Mouse (Mus musculus): ENCODE measurements at regions not wholly inside any gene's neighbourhood (a gene's known extent, or its start where the extent isn't known, plus 50 kb on each side); places are given as distances from the start of the nearest gene placed in this dataset.
A peak's percentile ranks its signal among the peaks of the same experiment; 100 is the strongest.

DNA sequence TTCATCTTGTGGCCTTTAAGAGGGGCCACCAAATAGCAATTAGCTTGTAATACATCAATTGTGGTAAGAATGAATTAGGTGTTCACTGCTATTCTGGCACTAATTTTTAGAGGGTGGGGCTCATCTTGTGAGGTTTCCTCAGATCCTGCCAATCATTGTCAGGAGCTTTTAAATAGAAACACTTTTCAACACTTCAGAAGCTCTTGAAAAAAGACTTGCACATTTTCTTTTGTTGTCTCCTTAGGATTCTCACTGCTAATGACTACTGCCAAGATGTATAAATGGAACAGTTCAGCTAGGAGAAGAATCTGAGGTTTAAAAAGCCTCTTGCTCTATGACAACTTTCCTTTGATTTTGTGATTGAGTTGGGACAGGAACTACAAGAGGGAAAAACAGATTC, 572.4 kb downstream of the Cetn3 start:
- DNase-seq (ENCODE audit: extremely low spot score in 1 of 2, low spot score in 2 of 2): no peak
- intact Hi-C loops (cut with DNase I): no loop called here

DNA sequence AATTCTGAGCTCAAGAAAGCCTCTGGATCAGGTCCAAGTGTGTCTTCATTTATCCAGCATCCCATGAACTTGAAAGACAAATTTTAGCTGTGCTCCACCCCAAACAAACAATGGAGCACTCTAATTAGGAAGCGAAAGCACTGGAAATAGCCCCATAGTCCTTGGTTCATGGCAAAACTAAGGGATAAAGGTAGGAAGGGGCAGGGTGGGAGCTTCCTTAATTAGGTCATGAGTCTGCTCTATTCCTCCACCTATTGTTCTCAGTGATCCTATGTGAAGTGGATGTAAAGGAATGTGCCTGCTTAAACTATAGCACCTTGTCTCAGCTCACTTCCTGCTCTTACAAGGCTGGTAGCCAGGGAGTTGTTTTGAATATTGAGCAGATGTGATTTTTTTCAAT, 576.6 kb downstream of the Cetn3 start:
- intact Hi-C loops (cut with DNase I): no loop called here
- DNase-seq (ENCODE audit: extremely low spot score in 1 of 2, low spot score in 2 of 2): no peak

DNA sequence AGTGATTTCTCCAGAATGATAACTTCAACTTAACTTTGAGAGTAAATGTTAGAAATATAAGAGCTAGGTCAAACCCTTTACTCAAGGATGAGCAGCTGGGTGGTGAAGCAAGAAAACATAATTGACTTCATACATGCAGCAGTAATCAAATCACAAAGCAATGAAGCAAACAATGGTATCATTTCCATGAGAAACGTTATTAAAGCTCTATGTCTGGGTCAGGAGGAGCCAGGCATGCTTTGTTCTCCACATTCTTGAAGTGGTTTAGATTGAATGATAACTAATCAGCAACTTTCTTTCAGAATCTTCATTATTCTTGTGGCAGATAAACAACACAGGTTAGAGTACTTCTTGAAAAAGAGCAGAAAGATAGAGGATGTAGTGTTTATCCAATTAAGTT, 577.8 kb downstream of the Cetn3 start:
- intact Hi-C loops (cut with DNase I): no loop called here
- no peak for DNase-seq (ENCODE audit: extremely low spot score in 1 of 2, low spot score in 2 of 2)

DNA sequence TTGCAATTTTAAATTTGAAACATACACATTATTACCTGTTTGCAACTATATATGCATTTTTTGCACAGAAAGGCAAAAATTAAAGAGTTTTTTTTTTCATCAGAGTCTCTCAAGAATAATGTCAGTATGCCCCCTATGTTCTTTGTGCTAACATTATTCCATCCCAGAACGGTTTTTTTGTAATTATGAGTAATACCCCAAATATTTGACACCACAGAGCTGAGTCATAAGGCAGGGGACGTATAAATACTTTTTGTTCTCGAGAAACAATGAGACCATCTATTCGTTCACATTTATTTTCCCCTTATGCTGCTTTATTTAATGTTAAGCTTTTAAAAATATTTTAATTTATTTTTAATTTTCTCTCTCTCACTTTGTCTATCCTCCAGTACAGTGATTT, 578.5 kb downstream of the Cetn3 start:
- intact Hi-C loops (cut with DNase I): no loop called here
- no peak for DNase-seq (ENCODE audit: extremely low spot score in 1 of 2, low spot score in 2 of 2)

DNA sequence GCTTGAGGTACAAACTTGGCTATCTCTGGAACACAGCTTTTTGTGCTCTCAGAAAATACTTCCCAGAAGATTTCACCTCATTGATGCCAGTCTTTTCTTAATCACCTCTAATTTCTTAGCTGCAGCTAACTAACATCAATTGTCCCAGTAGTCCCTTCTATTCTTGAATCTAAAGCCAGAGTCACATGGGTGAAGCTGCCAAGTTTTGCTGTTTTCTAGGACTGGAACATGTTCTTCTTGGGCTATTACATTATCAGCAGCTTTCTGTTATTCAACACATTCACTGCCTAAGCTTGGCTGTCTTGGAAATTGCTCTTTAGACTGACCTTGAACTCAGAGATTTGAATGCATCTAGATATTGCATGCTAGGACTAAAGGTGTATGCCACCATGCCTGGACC, 583.9 kb downstream of the Cetn3 start:
- intact Hi-C loops (cut with DNase I): no loop called here
- DNase-seq (ENCODE audit: extremely low spot score in 1 of 2, low spot score in 2 of 2): no peak

DNA sequence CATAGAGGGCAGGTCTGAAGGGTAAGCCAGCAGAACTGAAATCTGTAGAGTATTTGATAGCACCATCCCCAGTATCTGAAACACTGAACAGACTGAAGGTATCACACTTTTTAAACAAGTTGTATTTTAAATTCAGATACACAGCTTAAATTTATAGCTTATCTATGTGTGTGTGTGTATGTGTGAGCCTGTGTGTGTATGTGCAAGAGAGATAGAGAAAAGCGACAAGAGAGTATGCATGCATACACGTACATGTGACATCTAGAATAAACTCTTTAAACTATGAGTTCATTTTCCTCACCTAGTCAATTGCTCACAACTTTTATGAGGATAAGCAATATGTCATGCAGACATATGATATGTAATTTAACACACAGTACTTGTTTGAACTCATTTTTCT, 588.7 kb downstream of the Cetn3 start:
- intact Hi-C loops (cut with DNase I): no loop called here
- no peak for DNase-seq (ENCODE audit: extremely low spot score in 1 of 2, low spot score in 2 of 2)

DNA sequence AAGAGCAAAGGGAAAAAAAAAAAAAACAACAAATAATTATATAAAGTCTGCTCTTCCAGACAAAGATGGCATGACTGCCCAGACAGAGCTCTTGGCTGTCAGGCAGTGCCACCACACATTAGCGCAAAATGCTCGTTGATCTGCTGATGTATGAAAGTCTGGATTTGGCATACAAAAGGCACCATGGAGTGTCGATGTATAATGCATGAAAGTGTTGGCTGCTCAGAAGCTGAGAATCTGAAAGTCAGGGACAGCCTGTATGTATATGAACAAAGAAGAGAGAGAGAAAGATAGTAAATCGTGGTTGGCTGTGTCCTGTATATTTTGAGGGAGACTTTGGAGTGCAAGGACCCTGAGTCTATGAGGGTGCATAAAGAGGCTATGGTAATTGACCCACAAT, 589.7 kb downstream of the Cetn3 start:
- DNase-seq (ENCODE audit: extremely low spot score in 1 of 2, low spot score in 2 of 2): no peak

DNA sequence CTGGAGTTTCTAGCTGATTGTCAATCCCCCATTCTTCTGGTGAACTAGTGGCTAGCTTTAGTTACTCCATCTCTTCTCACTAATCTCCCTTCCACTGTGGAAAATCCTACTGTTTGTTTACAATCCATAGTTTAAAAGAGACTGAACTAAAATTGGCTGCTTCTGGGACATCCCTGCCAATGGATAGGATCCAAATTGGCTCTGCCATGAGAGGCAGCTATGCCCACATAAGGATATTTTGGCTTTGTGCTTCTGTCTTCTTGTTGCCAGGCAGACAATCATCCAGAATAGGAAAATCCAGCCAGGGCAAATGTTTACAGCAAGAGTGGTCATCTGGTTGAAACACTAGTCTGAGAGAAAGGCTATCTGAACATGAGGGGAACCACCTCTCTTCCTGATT, 610.0 kb downstream of the Cetn3 start:
- intact Hi-C loops (cut with DNase I): no loop called here
- DNase-seq (ENCODE audit: extremely low spot score in 1 of 2, low spot score in 2 of 2): no peak

More for the DNA sequence above, 589.7 kb downstream of the Cetn3 start:
- intact Hi-C loops (cut with DNase I): no loop called here

DNA sequence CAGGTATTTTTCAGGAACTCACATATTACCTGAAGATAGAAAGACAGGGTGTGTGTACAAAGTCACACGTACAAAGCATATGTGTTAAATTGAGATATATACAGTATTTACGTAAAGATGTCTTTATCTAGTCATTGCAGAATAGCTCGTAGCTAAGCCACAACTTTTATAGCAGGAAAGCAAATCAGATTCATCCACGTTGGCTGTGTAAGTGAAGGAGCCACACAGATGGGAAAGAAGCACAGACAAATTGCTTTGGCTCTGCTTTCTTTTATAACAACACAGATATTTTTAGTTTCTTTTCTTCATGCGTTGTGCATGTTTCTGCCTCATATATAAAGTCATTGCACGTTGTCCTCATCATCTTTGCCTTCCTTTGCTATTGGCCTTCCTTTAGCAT, 610.6 kb downstream of the Cetn3 start:
- intact Hi-C loops (cut with DNase I): no loop called here
- DNase-seq (ENCODE audit: extremely low spot score in 1 of 2, low spot score in 2 of 2): peak in 1 of 2 experiments; percentile 31

DNA sequence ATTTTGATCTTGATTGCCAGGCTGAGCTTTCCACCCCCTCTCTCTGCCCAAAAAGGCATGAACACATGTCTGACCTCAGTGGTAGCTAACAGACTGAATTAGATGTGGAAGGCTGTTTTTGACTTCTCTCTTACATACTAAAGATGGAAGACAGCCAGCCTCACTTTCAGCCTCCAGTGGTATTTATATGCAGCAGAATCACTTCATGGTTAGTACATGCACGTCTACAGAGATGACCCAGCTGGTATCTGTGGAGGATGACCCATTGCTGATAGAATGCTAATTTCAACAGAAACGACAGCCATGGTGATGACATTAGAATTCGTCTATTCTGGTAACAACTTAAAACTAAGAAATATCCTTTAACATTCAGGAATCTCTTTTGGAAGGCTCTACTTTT, 630.8 kb downstream of the Cetn3 start:
- intact Hi-C loops (cut with DNase I): no loop called here
- no peak for DNase-seq (ENCODE audit: extremely low spot score in 1 of 2, low spot score in 2 of 2)

DNA sequence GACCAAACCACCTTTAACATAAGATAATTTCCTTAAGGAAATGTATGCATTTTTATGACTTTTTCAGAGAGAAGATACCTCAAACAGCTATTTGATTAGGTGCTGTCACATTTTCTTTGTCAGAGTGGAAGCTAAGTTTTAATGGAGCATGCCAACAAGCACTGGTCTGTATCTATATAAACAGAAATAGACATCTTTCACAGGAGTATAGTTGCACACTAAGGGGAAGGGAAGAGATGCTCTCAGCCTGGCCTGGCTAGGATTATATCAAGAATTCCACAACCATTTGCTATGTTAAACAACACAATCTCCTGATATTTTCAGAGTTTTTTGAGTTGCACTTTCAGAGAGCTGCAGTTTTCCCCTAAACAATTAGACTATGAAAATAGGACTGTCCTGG, 638.1 kb downstream of the Cetn3 start:
- no peak for DNase-seq (ENCODE audit: extremely low spot score in 1 of 2, low spot score in 2 of 2)
- intact Hi-C loops (cut with DNase I): no loop called here

DNA sequence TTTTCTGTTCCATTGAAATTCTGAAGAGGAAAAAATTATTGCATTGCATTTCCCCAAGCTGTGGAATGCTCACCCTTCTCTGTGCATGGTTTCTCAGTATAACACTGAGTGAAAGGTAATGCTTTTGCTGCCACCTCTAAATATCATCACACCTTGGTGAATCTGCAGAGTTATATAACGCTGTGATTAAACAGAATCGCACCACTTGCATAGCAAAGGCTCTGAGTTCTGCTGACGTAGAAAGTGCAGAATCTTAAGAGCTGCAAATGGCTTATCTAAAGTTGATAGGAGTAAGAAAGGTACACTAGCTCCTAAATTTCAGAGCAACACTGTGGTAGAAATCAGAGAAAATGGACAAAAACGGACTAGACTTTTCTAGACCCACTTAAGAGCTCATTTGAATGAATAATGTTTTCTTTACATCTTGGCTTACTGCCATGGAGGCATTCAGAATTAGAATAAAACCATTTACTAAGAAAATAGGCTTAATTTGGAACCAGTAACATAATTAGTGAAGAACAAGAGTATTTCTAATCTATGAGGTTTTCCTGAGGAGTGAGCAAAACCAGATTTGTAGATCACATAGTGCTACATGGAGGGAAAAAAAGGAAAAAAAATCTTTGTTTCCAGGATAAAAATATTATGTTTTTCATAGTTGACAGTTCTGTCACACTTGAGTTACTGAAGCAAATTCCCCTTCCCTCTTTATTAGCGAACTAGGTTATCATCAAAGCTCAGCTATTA, 641.2 kb downstream of the Cetn3 start:
- DNase-seq (ENCODE audit: extremely low spot score in 1 of 2, low spot score in 2 of 2): no peak
- intact Hi-C loops (cut with DNase I): no loop called here

DNA sequence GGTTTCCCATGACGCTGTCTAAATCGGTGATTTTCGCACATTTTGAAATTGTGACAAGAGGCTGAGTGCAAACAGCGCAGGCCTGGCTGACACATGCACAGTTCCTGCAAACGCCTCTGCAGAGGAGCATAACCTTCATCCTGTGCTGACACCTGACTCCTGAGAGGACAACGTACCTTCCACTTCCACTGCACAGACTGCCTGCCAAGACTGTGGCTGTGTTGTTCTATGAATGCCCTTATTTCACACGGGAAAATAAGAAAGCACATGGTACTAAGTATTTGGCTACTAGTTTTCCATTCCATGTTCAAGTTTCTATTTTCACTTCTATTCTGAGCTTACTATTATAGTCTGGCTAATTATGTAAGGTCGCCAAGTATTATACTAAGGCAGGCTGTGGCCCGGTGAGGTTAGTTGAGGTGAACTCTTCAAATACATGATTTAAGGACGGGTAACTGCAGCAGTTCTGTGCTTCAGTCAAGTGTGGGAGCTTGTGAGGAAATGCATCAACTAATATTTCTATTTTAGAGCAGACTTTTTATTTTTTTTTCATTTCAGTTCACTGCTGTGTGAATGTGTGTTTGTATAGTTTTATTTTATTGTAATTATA, 642.0 kb downstream of the Cetn3 start:
- intact Hi-C loops (cut with DNase I): no loop called here
- DNase-seq (ENCODE audit: extremely low spot score in 1 of 2, low spot score in 2 of 2): no peak

DNA sequence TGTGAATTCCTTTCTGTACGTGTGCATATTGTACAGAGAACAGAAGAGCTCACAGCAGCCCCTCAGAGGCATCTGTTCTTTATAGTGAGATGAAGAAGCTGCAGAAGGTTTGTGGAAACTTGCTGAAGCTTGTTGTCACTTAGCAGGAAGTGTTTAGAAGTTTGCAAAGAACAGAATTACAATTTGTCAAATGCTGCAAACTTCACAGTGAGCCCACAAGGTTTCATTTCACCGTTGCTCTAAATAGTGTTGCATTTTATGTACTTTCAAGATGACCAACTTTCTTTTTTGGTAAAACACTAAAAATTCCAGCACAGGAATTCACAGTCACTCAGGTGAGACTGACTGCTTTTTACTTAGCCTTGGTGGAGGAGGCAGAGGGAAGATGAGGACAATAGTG, 649.5 kb downstream of the Cetn3 start:
- DNase-seq (ENCODE audit: extremely low spot score in 1 of 2, low spot score in 2 of 2): no peak
- intact Hi-C loops (cut with DNase I): no loop called here

DNA sequence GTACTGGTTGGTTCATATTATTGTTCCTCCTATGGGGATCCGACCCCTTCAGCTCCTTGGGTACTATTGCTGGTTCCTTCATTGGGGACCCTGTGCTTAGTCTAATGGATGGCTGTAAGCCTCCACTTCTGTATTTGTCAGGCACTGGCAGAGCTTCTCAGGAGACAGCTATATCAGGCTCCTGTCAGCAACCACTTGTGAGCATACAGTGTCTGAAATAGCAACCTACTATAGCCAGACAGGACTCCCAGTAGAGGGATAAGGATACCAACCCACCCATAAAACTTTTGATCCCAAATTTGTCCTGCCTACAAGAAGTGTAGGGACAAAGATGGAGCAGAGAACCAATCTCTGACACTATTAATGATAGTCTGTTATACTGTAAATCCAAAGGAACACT, 656.4 kb downstream of the Cetn3 start:
- no peak for DNase-seq (ENCODE audit: extremely low spot score in 1 of 2, low spot score in 2 of 2)
- intact Hi-C loops (cut with DNase I): no loop called here

DNA sequence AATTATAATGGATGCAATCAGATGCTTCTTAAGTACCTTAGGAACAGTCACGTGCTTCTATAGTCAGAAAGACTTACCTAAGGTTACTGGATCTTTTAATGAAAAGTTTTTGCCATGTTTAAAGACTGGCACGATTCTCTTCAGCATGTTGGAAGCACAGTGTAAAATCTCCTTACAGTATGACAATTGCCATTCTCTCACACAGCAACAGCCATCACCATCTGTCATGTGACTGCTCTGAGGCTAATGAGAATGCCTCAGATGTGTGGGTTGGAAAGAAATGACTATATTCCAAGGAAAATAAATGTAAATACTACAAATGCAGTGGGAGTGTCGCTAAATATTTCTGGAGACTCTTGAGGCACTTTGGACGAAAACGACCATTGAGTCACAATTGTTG, 670.8 kb downstream of the Cetn3 start:
- no peak for DNase-seq (ENCODE audit: extremely low spot score in 1 of 2, low spot score in 2 of 2)
- intact Hi-C loops (cut with DNase I): no loop called here

DNA sequence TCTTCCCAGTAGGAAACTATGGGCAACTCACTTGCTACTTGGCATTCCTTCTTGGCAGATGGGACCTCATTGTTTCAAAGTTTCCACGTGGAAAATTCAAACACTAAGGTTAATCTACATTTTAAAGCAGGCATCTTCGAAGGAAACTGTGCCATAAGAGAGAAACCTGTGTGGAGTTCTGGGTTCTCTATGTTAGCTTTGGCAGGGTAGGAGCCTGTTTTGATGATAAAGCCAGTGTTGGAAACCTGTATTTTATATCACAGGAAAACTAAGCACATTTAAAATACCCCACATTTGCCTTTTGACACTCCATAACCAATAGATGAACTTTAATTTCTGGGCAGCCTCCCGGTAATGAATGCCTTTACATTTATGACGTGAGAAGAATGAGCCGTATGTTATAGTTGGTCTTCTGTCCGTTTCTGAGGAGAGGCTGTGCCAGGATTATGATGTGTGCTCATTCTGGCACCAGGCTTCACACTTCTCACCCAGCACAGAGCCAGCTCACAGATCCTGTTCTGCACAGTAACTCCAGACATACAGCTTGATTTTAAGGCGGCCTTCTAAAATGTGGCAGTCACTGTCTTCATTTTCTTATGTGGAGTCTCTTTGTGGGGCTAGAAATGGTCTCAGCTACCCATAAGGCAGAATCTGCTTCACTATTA, 700.5 kb downstream of the Cetn3 start:
- intact Hi-C loops (cut with DNase I): no loop called here
- DNase-seq (ENCODE audit: extremely low spot score in 1 of 2, low spot score in 2 of 2): no peak

DNA sequence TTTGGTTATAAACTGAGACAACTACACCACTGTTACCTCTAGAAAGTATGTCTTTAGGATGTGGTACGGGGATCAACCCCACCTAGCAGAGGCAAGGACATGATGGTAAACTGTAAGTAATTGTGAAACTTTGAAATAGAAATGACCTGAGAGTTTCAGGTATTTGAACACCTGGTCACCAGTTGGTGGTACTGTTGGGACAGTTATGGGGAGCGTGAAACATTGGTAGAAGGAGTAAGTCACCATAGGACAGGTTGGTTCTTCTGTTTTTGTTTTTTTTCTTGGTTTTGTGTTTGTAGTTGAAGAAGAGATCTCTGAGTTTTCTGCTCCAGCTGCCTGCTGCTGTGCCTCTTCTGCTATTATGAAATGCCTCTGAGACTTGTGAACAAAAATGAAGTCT, 713.7 kb downstream of the Cetn3 start:
- intact Hi-C loops (cut with DNase I): no loop called here
- no peak for DNase-seq (ENCODE audit: extremely low spot score in 1 of 2, low spot score in 2 of 2)

DNA sequence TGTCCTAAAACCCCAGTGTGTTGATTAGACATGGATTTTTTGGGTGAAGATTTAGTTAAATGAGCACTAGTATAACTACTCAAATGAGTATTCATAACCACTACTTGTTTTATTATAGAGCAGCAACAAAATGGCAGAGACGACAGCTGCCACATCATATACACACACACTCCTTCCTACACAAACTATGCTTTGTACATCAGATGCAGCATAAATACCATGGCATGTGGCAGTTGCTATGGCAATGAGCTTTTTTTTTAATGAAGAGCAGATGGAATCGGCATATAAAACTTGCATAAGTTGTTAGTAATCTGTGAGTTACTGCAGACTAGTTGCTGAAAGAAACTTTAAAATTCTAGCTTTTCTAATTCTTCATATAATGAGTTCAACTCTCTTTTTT, 725.3 kb downstream of the Cetn3 start:
- intact Hi-C loops (cut with DNase I): loop anchor here (10.0 kb wide), 2 partner anchors 397 to 563 kb away; no protein-coding TSS in a partner anchor
- DNase-seq (ENCODE audit: extremely low spot score in 1 of 2, low spot score in 2 of 2): peak in 1 of 2 experiments; percentile 62

DNA sequence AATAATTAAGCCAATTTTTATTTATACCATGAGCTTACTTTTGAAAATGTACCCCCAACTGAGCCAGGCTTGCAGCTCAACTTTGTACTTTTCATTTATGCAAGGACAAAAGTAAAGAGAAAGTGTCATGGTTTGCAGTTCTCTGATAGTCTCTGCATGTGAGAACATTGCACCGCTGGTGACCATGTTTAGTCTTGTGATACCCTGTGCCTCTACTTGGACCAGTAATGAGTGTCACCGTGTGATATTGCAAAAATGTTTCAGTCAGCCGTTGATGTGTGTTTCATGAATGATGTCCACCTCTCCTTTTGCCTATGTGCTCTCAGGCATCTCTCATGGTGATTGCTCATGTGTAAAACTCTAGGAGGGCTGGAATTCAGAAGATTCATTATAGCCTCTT, 726.6 kb downstream of the Cetn3 start:
- intact Hi-C loops (cut with DNase I): loop anchor here (10.0 kb wide), 2 partner anchors 395 to 565 kb away; no protein-coding TSS in a partner anchor
- DNase-seq (ENCODE audit: extremely low spot score in 1 of 2, low spot score in 2 of 2): no peak

Data from left cerebral cortex, postnatal 10 days (tissue).